Mouse (Mus musculus) small intestine, adult 2 months (tissue): Measurements from ENCODE around the gene Rbm33.

Experiments
- CTCF ChIP-seq: fragments of 200-500 bp; IDR thresholded peaks from 2 replicates; pipeline ENCODE4 v1.5.1; 2012; ENCODE audit warnings: low read depth, mild to moderate bottlenecking, control low read depth, inconsistent platforms, low read length, moderate library complexity, mixed read lengths; ENCODE audit not compliant: insufficient replicate concordance, insufficient read length; ENCODE audit errors: extremely low read depth
- POLR2A ChIP-seq: fragments of 200-500 bp; IDR thresholded peaks from 2 replicates; pipeline ENCODE4 v1.6.1; 2012; ENCODE audit warnings: low read depth, mild to moderate bottlenecking, control low read depth, inconsistent platforms, low read length, moderate library complexity

- TF ChIP-seq POLR2A (no peak), CTCF (no peak)
These were observed 96.6 kb downstream of the Rbm33 start for GRCm38 (mm10) chr5:28413533-28413932.
